Mouse (Mus musculus) ES-CJ7 (cell line): Measurements from ENCODE around the gene Snip1.

Source experiments
- DNase-seq: peaks from one replicate; pipeline ENCODE4 v3.0.0; 2011; ENCODE audit warnings: low read depth, low spot score

Snip1 gene

DNA sequence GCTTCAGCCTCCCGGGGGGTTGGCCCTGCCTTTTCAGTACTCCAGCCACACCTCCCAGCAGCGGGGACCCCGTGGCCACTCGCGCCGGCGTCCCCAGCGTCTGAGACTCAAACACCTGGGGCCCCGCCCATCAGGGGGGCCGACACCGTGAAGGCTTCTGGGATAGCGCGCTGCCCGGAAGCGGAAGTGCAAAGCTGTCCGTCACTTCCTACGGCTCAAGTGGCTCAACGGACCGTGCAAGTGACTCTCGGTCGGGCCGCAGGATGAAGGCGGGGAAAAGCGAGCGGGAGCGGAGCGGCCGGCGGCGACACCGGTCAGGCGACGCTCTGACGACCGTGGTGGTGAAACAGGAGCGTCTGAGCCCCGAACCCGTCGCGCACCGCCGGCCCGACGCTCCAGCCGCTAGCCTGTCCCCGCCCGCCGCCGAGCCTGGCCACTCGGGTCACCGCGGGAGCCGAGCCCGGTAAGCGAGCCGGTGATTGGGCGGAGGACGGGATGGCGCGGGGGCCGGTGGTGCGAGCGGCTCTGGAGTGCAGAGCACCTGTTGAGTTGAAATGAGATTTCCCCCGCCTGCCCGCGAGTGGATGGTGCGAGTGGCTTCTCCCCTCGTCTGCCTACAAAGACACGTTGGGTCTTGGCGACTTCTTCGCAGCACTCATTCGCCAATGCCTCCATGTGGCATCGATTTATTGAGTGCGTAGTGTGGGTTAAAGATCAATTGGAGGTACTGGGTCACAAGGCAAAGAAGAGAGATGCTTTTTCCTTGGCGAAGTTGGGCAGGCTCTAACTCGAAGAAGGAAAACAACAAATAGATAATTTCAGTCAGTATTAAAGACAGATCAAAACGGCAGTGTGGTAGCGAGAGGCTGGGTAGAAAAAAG lies at the start of gene Snip1:
Snip1 (plus strand) TSS at position 183 of the 881 bp plus-strand sequence.
- DNase-seq, result peak; percentile 96

DNA sequence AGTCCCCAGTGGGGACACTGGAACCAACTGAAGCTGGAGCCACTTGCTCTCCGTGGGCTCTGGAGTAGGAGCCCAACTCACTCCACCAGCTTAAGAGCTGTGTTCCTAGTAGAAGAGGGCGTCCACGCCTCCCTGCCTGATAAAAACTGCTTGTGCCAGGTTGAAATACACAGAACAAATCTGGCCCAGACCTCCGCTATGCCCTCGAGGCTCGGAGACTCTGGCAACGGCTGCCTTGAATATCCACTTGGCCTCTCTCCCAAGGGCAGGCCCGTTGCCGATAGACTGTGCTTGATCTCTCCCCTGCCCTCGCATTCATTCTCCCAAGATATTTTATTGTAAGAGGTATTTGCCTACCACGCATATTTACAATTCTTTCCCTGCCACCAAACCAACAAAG lies 49.0 kb upstream of the Snip1 start:
- no peak for DNase-seq

DNA sequence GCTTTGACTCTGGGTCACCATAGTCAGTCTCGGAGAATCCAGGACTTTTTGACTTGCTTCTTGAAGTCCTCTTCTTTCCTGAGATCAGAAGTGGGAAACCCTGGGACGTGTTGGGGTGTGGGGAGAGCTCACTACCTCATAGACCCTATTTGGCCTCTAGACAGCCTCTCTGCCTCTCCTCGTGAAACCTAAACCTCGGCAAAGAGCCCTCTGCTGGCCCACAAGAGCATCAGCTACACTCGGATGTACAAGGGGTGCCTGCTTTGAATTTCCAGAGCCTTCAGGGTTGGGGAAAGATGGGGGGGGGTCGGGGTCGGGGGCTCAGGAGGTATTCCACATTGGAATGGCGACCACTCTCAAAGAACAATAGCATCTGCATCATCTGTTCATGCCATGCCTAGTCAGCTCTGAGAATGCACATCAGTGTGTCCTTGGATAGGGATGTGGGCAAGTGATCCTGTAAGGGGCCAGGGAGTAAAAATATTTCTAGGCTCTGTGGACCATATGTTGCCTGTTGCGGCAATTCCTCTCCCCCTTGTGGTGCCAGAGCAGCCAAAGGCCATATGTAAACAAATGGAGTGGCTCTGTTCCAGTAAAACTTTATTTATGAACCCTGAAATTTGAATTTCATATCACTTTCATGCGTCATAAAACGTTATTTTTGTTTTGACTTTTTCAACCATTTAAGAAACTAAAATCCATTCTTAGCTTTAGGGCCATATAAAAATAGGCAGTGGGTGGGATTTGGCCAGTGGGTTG lies 45.5 kb upstream of the Snip1 start:
- DNase-seq, result peak; percentile 40

DNA sequence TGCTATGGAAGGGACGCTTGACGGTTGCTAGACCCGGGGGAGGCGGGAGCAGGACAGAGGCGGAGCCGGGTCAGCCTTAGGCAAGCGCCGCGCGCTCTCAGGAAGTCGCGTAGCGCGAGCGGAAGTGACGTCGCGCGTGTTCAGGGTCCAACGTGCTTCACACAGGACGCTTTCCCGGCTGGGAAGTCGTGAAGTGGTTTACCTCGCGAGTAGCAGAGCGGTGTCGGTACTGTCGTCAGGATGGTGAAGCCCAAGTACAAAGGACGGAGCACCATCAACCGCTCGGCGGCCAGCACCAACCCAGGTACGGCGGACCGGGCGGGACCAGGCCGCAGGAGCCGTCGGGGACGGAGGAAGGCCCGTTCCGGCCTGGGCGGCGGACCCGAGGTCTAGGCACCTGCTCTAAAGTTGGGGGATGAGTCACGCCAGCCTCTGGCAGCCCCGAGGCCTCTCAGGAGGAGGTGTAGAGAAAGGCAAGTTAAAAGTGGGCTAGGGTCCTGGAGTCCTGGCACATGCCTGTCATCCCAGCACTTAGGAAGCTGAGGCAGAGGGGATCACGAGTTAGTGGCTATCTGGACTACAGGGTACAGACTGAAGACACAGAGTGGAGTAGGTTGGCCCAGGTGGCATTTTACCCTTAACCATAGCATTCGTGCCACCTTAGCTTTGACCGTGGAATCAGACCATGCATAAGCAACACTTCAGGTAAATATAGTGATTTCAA lies 36.4 kb upstream of the Snip1 start:
- peak; percentile 93 for DNase-seq

DNA sequence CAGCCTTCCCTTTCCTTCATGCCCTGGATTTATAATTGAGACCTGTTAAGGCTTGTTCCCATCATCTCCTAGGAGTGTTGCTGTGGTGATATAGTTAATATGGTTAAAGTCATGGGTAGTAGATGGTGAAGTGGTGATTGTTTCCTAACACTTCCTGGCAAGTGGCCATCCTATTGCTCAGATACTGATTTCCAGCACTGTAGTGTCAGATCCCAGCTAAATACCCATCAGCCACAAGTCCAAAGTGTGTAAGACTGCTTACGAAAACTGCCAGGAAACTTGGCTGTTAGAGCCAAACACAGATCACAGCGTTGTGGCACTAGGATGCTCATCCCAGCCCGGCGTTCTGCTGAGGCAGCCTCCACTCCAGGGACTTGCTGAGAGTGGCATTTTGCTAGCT lies 32.1 kb upstream of the Snip1 start:
- DNase-seq, result no peak

DNA sequence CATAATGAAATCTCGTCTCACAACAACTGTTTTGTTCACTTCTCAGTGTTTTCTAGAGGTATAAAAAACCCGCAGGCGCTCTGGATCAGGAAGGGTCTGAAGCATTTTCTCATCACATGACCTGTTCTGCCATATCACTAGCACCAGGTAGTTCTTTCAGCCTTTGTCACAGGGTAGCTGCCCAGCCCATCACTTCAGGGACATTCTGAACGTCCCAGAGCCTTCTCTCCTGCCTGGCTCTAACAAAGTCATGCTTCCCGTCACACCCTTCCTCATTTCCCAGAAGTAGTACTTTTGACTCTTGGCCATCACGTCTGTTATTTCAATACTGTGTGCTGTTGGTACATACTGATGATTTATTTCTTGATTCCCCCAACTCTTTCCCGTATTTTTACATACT lies 22.0 kb upstream of the Snip1 start:
- no peak for DNase-seq

DNA sequence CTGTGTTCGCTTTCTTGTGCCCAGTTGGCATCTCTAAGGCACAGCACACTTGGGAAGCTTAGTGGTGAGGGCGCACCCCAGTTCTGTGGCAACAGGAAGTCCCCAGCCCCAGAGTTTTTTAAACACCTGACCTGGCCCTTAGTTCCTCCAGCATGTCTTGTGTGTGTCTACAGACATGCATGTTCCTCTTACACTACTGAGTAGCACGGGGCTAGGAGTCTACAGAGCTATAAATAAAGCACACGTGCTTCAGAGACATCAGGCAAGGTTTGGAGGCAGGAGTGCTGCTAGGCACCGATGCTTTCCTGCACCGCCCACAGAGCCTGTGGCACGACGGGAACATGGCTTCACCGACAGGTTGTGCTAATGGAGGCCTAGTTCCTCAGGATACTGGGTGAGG lies 11.1 kb upstream of the Snip1 start:
- no peak for DNase-seq

DNA sequence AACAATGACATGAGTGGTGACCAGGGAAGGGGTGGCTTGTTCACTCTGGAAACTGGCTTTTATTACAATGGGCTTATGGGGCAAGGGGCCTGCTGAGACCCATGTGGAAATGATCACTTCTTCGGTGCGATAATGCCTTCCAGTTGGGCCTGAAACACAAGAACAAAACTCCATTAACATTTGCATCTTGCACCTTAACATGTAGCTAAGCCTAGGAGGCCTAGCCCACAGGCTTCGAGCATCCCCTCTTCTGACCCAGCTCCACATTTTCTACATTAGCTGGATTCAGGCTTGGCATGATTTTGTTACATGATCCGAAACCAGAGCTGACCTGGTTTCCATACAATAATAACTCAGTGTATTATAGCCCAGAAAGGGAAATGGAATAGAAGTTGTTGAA lies 10.0 kb upstream of the Snip1 start:
- no peak for DNase-seq

DNA sequence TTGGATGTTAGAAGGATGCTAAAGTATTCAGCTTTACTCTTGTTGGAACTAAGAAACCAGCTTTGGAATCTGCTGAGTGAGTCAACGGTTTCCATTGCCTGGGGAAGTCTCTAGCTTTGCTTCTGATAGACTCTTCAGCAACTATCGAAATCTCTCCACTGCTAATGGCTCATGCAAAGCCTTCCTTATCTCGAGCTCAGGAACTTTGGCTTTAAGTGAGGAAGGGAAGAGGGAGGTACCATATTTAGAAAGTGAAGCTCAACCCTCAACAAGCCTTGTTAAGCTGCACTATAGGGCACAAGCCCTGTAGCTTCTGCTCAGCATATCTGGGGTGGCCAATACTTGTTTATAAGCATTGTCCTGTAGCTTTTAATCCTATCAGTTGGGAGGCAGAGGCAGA lies 9.2 kb upstream of the Snip1 start:
- DNase-seq, result no peak

DNA sequence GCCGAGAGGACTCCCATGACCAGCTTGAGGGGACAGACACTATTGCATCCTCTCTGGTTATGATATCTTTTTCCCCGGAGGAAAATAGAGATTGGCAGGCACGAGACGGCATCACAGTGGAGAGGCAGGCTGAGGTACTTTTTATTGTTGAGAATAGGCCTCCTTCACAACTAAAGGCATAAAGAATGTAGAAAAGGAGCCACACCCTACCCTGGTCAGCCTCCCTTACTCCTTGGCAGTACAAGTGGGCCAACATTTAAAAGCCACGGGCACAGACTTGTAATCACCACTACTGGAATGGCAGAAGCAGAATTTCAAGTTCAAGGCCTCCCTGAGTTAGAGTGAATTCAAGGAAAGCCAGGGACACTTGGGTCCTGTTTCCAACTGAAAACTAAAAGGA lies 8.4 kb upstream of the Snip1 start:
- no peak for DNase-seq

DNA sequence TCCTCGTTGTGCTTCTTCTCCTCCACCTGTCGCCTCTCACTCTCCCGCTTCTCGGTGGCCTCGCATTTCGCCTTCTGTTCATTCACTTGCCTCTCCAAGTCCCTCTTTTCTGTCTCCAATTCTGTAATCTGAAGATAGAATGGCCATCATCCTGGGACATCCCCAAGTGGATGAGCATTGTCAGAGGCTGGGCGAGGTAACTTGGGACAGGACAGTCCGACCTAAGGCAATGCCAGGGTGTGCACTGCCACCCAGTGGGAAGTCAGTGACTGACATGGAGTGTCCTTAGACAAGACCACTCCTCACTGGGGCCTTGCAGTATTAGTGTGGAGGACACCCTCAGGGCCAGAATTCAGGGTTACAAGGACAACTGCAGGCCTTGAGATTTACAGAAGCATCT lies 7.4 kb upstream of the Snip1 start:
- DNase-seq, result peak; percentile 81

DNA sequence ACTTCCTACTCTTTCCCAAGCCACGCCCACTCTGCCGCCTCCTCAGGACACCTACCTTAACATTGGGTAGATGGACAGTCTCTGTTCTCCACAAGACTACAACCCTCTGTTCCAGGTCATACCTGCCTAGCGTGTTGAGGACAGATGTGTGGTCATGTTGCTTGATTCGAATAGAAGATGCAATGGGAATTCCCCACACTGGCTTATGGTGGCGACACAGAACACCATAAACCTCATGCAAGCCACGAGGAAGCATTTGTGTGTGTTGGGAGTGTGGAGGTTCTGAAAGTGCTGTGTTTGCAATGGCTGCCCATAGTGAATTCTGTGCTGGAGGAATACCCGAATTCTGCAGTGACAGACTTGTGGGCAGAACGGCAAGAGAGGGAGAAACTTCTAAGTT lies 2.6 kb upstream of the Snip1 start:
- DNase-seq, result no peak

DNA sequence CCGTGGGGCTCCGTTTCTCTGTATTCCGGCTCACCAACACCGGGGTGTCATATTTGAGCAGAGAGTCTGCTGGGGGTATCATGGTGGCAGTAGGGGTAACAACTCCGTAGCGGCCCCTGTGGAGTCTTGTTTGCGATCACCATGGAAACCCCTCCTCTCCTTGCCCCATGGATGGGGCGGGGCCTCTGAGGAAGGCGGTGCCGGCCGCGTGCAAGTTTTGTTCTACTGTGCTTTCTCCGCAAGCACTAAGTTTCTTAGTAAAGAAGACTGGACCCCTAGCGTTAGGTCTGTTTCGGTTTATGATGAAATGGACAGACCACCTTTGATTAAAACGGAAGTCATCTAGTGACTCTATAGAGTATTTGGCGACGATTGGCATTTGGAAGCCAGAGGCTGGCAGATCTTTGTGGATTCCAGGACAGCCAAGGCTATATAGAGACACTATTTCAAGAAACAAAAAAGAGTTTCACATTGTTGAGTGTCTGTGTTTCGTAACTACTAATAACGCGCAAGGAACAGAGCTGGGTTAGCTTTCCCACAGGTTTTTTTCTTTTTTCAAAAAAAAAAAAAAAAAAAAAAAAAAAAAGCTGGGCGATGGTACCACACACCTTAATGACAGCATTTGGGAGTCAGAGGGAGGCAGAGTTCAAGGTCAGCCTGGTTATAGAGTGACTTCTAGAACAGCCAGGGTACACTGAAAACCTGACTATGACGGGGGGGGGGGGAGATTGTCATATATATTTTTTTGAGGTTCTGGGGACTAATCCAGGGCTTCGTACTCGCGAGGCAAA lies 760 bp upstream of the Snip1 start, which contains the start of gene Dnali1:
Dnali1 (minus strand) TSS at position 187 of the 791 bp plus-strand sequence.
- DNase-seq, result peak; percentile 77

DNA sequence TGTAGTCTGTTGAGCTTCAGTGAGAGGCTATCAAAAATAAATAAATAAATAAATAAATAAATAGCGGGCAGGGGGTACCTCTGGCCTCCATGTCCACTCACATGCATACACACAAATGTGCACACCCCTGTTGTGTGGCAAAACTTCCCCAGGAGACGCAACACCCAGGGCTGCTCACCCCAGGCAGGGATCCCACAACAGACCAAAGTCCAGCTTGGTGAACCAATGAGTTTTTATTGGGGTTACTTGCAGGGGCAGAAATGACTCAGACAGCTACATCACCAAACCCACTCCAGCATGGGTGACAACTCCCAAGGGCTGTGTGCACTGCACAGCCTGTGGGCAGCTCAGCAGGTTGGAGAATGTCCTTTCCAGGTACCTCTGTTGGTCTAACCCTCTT lies 11.2 kb downstream of the Snip1 start:
- DNase-seq, result no peak

DNA sequence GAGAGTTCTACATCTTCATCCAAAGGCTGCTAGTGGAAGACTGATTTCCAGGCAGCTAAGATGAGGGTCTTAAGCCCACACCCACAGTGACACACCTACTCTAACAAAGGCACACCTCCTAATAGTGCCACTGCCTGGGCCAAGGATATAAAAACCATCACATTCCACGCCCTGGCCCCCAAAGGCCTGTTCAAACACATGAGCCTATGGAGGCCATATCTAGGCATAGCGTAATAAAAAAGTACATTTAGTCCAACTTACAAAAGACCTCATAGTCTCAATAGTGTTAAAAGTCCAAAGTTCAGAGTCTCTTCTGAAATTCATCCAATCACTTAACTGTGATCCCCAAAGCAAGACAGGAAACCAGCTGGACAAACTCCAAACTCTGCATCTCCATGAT lies 12.2 kb downstream of the Snip1 start:
- no peak for DNase-seq

DNA sequence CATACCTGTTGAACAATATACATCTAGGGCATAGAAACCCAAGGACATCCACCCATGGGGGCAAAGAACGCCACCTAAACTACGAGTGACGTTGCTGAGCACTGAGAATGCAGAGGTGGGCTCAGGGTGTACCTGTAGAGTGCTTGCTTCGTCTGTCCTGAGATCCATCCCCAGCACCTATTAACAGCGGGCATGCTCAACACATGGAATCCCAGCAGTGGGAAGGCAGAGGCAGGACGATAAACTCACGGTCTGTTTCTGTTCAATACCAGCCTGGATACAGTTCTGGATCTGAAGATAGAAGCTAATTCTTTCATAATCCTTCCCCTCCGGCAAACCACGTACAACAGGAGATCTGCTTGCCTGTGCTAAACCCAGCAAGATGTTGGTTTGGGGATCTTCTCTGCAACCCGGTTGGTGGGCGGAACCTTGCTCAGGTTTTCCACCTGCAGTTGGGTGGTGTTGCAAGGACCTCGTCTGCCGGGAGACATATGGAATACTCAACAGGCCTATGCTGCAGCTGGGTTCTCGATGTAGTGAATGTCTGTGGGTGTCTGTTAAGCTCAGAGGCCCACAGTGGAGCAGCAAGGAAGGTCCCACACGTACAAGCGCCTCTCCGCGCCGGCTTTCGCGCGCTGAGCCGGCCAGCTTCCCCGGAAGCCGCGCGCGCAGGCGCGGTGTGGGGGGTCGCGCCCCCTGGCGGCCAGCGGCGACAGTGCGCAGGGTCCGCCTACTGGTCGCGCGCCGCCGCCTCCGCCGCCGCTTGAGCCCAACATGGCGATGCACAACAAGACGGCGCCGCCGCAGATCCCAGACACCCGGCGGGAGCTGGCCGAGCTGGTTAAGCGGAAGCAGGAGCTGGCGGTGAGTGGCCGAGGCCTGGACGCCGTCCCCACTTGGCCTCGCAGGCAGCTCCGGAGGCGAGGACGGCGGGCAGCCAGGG lies 18.2 kb downstream of the Snip1 start, which contains the start of gene Meaf6:
Meaf6 (plus strand) TSS at position 732 of the 943 bp plus-strand sequence.
- DNase-seq, result peak; percentile 76

DNA sequence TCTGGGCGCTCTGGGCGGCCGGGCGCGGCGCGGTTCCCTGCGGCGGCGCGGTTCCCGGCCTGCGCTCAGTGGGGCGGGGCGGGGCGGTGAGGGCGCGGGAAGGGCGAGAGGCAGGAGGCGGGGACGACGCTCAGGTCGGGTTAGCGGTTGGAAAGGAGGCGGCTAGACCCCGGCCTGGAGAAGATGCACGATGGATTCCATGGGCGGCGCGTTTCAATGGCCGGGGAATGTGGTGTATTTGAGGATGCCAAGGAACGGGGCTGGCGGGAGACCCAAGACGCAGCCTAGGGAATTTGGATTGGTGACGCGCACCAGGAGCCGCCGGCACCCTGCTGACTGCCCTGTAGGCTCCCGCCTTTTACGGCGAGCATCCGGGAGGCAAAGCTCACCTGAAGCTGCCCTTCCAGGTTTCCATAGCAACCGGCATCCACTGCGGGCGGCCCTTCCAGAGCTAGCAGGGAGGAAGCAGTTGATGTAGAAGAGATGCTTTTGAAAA lies 18.9 kb downstream of the Snip1 start:
- DNase-seq, result peak; percentile 92

DNA sequence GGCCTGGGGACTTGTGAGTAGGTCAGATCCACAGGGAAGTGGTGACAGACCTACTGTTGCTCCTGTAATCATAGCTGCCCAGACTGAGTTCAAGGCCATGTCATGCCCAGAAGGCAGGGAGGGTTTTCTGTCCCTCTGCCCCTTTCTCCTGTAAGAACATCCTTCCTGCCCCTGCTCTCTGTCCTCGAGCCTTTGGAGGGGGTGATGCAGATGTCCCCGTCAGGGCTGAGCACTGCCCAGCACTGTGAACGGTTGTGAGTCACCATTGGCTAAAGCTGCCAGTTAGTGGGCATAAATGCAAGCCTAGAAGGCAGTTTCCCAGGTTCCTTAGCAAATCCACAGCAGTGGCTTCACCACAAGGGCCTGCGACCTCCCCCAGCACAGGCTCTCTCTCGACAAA lies 26.6 kb downstream of the Snip1 start:
- no peak for DNase-seq

DNA sequence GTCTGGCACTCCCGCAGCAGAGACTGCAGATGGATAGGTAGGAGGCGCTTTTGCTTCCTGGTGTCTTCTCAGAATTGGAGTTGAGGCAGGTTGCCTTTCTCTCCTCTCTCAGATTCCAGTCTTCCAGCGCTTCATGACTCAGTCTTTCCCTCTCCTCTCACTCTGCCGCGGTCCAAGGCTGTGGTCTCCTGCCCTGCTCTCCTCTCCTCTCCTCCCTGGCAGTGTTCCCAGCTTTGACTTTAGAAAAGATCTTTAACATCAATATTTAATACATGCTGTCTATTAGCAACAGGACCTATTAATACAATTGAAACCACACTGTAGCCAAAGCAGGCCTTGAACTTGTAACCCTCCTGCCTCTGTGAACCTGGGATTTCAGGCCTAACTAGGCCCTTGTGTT lies 29.6 kb downstream of the Snip1 start:
- no peak for DNase-seq

DNA sequence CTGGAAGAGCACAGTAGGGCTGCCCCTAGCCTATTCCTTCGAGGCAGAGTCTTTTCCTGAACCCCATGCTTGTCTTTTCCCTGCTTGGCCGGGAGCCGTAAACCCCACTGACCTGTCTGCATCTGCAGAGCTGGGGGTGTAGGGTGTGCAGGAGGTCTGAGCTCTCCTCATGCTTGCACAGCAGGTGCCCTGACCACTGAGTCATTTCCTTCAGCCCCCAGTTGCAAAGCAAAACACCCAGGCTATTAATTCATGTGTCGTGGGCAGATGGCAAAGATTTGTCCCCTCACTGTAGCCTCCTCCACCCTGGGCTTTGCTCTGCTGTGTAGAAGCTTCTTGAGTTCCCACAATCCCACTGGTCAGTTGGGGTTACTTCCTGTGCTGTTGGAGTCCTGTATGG lies 30.9 kb downstream of the Snip1 start:
- DNase-seq, result no peak
